Mouse (Mus musculus) mesoderm, embryonic 11.5 days (tissue): ENCODE results near the gene Dync1li1.
A peak's percentile ranks its signal among the peaks of the same experiment; 100 is the strongest.
"Not testable (repeated sequence)": the region's sequence is repeated elsewhere in the genome, so short reads cannot be mapped to it uniquely, and the experiment has no call there.

Source experiments
- DNase-seq: peaks from one replicate; pipeline ENCODE4 v3.0.0-alpha.2; 2012; ENCODE audit warnings: low read depth, low spot score

Gene Dync1li1

GRCm38 (mm10) chr9:114672703-114673561, 15.7 kb upstream of the Dync1li1 start:
- peak; percentile 11 for DNase-seq

- no peak for DNase-seq
Measured at GRCm38 (mm10) chr9:114673626-114674025, 15.0 kb upstream of the Dync1li1 start.

- no peak for DNase-seq
Measured at GRCm38 (mm10) chr9:114678576-114678975, 10.0 kb upstream of the Dync1li1 start.

- no peak for DNase-seq
Measured at GRCm38 (mm10) chr9:114679944-114680343, 8.6 kb upstream of the Dync1li1 start.

- no peak for DNase-seq
Measured at GRCm38 (mm10) chr9:114680531-114680930, 8.1 kb upstream of the Dync1li1 start.

GRCm38 (mm10) chr9:114682193-114682592, 6.4 kb upstream of the Dync1li1 start:
- no peak for DNase-seq

GRCm38 (mm10) chr9:114686245-114686644, 2.3 kb upstream of the Dync1li1 start:
- no peak for DNase-seq

GRCm38 (mm10) chr9:114687639-114688038, 951 bp upstream of the Dync1li1 start:
- no peak for DNase-seq

GRCm38 (mm10) chr9:114688953-114689407, 390 bp downstream of the Dync1li1 start:
- peak; percentile 50 for DNase-seq

- peak; percentile 25 for DNase-seq
Measured at GRCm38 (mm10) chr9:114690119-114690601, 1.6 kb downstream of the Dync1li1 start.

- DNase-seq: no peak
Measured at GRCm38 (mm10) chr9:114691112-114691511, 2.5 kb downstream of the Dync1li1 start.

- not testable (repeated sequence) for DNase-seq
Measured at GRCm38 (mm10) chr9:114695662-114696061, 7.1 kb downstream of the Dync1li1 start.

- DNase-seq: no peak
Measured at GRCm38 (mm10) chr9:114697072-114697471, 8.5 kb downstream of the Dync1li1 start.

- DNase-seq: no peak
Measured at GRCm38 (mm10) chr9:114697926-114698325, 9.3 kb downstream of the Dync1li1 start.

GRCm38 (mm10) chr9:114699262-114699661, 10.7 kb downstream of the Dync1li1 start:
- no peak for DNase-seq

- DNase-seq: no peak
Measured at GRCm38 (mm10) chr9:114699882-114700665, 11.5 kb downstream of the Dync1li1 start.

GRCm38 (mm10) chr9:114701031-114701430, 12.4 kb downstream of the Dync1li1 start:
- no peak for DNase-seq

- DNase-seq: no peak
Measured at GRCm38 (mm10) chr9:114701921-114702320, 13.3 kb downstream of the Dync1li1 start.

- no peak for DNase-seq
Measured at GRCm38 (mm10) chr9:114707805-114708204, 19.2 kb downstream of the Dync1li1 start.

GRCm38 (mm10) chr9:114710345-114710744, 21.8 kb downstream of the Dync1li1 start:
- DNase-seq: peak; percentile 24

- no peak for DNase-seq
Measured at GRCm38 (mm10) chr9:114713481-114713880, 24.9 kb downstream of the Dync1li1 start.

GRCm38 (mm10) chr9:114716677-114717331, 28.2 kb downstream of the Dync1li1 start:
- peak; percentile 24 for DNase-seq
